Mouse (Mus musculus) thymus, postnatal 14 days (tissue): ENCODE results near the gene Cnnm3.
"Not testable (repeated sequence)": the region's sequence is repeated elsewhere in the genome, so short reads cannot be mapped to it uniquely, and the experiment has no call there.

Experiments used
- DNase-seq: peaks from one replicate; pipeline ENCODE4 v3.0.0; 2021

Gene Cnnm3

GRCm38 (mm10) chr1:36508238-36508637 lies 3.4 kb upstream of the Cnnm3 start:
- no peak for DNase-seq

GRCm38 (mm10) chr1:36512089-36512965 lies 660 bp downstream of the Cnnm3 start:
- peak; percentile 73 for DNase-seq

- DNase-seq: no peak
Measured at GRCm38 (mm10) chr1:36512966-36513280, 1.3 kb downstream of the Cnnm3 start.

GRCm38 (mm10) chr1:36513310-36513709 lies 1.6 kb downstream of the Cnnm3 start:
- DNase-seq: no peak

- peak; percentile 34 for DNase-seq
Measured at GRCm38 (mm10) chr1:36513718-36514117, 2.1 kb downstream of the Cnnm3 start.

DNA sequence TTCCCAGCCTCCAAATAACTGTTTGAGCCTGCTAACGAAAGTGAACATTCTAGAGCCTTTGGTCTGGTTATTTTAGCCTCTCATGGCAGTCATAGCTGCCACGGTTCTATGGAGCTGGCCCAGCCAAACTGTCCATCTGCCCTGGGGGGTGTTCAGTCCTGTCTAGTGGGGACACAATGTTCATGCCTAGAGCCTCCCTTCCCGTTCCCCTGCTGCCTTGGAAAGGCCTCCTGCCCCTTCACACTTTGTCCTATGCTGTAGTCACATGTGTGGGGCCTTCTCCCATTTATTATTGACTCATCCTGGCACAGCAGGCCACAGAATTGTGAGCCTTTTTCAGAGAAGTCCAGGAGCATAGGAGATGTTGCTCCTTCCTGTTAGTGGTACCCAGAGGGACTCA lies 6.6 kb downstream of the Cnnm3 start:
- no peak for DNase-seq

DNA sequence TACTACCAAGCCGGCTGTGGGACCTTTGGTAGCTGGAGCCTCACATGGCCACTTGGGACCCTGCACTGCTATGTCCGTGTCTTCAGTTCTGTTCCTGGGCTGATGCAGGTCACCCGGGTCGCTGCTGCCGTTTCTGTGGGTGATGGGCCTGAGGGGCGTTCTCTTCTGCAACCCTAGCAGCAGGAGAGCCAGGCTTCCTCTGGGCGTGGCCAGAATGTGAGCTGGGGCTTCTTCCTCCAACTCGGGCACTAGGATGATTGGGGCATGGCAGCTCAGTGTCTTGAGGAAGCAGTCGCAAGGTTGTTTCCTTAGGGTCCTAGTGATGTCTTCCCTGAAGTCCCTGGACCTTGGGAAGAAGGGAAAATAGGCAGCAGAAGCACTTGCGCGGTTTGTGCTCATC lies 8.0 kb downstream of the Cnnm3 start:
- no peak for DNase-seq

DNA sequence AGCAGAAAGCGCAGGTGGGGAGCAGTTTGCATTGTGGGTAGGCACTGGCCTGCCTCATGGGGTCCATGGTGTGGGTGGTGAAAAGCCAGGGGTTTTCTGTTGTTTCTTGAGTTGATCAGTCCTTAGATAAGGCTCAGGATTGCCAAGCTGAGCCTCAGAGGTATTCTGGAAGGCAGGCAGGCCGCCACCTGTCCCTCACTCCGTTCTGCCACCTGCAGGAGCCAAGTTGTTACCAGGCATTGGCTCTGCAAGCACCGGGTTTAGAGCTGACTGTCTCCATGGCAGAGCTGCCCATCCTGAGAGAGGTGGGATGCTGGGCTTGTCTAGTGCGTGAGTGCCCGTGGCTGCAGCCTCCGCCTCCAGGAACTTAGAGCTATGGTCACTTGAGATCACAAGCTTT lies 10.5 kb downstream of the Cnnm3 start:
- DNase-seq: no peak

GRCm38 (mm10) chr1:36523332-36524013 lies 11.8 kb downstream of the Cnnm3 start:
- no peak for DNase-seq

- no peak for DNase-seq
Measured at GRCm38 (mm10) chr1:36524058-36524457, 12.4 kb downstream of the Cnnm3 start.

GRCm38 (mm10) chr1:36525774-36526173 lies 14.1 kb downstream of the Cnnm3 start:
- DNase-seq: no peak

DNA sequence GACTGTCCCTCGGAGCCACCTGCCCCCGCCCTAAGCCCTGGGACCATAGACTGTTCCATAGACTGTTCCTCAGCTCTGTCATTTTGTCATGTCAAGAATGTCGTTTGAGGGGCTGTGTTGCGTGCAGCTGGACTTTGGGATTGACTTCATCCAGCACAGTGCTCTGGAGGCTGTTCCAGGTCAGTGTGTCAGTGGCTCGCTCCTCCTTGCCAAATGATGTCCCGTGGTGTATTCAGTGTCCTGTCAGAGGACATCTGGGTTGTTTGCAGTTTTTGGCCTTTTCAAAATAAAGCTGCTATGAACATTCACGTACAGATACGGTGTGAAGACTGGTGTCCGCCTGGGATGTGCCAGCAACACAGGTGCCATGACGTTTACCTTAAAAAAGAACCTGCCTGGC lies 15.2 kb downstream of the Cnnm3 start:
- no peak for DNase-seq

DNA sequence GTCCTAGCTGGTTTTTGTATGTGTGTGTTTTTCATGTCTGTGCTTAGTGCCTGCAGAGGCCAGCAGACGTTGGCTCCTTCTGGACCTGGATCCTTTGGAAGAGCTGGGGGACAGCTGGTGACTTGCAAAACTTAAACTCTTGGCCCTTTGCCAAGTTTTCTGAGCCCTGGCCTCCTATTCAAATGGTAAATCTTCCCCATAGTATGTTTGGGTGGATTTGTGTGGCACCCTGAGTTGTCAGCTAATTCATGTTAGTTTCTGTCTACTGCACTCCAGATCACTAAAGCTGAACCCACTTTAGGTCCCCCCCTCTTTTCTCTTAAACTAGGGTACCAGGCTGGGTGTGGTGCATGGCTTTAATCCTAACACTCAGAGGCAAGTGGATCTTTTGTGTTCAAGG lies 16.7 kb downstream of the Cnnm3 start:
- no peak for DNase-seq

- no peak for DNase-seq
Measured at GRCm38 (mm10) chr1:36529274-36529673, 17.6 kb downstream of the Cnnm3 start.

DNA sequence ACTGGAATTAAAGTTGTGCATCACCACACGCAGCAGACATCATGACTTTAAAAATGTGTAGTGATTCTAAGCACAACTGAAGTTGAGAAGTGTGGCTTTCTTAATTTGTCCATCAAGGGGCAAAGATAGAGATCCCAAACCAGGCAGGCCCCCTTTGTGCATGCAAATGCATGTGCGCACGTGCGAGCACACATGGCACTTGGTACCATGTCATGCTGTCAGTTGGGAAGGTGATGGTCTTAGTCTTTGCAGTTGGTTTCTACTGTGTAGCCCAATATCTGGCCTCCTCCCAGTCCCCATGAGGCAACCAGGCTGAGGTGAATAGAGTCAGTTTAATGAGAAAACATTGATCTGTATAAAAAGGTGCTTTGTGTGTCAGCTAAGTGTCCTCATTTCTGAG lies 18.2 kb downstream of the Cnnm3 start:
- no peak for DNase-seq

GRCm38 (mm10) chr1:36530485-36530884 lies 18.8 kb downstream of the Cnnm3 start:
- no peak for DNase-seq

GRCm38 (mm10) chr1:36530962-36531361 lies 19.3 kb downstream of the Cnnm3 start:
- no peak for DNase-seq

DNA sequence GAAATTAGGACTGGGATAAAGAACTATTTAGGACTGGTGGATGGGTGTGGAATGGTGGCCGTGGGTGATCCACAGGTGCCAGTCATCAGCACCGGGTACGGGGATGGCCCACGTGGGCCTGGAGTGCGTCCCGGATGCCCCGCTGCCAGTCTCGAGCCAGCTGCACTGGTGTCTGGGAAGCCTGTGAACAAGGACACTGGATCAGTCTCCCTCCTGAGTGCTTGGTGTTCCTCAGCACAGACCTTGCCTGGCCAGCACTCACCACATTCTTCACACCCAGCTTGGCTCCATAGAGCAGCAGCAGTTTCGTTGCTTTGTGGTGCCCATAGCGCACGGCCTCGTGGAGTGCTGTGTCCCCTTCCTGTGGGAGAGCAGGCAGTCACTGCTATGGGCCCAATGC lies 19.8 kb downstream of the Cnnm3 start:
- DNase-seq: no peak

GRCm38 (mm10) chr1:36533546-36533945 lies 21.9 kb downstream of the Cnnm3 start:
- no peak for DNase-seq

DNA sequence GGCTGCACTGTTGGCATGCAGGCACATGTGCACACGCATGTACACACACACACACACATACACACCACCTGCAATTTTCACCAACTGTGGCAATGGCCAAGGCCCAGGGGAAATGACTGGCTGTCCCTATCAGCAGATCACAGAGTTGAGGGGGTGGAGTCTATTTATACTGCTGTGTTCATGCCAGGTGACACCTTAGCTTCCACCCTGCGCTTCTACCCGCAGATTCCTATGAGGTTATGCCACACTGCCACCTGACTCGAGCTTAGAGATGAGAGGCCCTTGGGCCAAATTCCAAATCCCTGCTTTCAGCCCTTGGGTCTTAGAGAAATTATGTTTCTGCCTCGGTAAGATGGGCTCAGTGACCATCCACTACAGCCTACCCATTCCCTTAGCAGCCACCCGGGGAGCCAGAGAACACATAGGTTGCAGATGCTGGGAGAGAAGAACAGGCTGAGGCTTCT lies 23.0 kb downstream of the Cnnm3 start:
- no peak for DNase-seq

GRCm38 (mm10) chr1:36535477-36536396 lies 24.1 kb downstream of the Cnnm3 start:
- no peak for DNase-seq

- DNase-seq: no peak
Measured at GRCm38 (mm10) chr1:36536397-36536728, 24.7 kb downstream of the Cnnm3 start.

GRCm38 (mm10) chr1:36536783-36537182 lies 25.1 kb downstream of the Cnnm3 start, which contains the start of gene Ankrd23:
Gene Ankrd23, minus strand, starts transcription at chr1:36536883.
- not testable (repeated sequence) for DNase-seq
